Mouse (Mus musculus) gastrocnemius, adult 18-20 months (tissue): Measurements from ENCODE around the gene Mdm1. TPM values are rescaled to one million over a fixed set of nuclear protein-coding genes. Genes with fewer than 3 reads are reported as not detected.
"Not testable (repeated sequence)": the region's sequence is repeated elsewhere in the genome, so short reads cannot be mapped to it uniquely, and the experiment has no call there.

ENCODE experiments used
- DNase-seq: peaks from one replicate; pipeline ENCODE4 v3.0.0; 2021; ENCODE audit warnings: low spot score
- total RNA-seq, 2 experiments: library from RNA; stranded (reverse); gene quantifications; 2 replicates each; pipeline ENCODE4 v1.2.3; 2021

Gene Mdm1
- total RNA-seq, 2 experiments from 2014 or later = 2.1 to 2.8 TPM

DNA sequence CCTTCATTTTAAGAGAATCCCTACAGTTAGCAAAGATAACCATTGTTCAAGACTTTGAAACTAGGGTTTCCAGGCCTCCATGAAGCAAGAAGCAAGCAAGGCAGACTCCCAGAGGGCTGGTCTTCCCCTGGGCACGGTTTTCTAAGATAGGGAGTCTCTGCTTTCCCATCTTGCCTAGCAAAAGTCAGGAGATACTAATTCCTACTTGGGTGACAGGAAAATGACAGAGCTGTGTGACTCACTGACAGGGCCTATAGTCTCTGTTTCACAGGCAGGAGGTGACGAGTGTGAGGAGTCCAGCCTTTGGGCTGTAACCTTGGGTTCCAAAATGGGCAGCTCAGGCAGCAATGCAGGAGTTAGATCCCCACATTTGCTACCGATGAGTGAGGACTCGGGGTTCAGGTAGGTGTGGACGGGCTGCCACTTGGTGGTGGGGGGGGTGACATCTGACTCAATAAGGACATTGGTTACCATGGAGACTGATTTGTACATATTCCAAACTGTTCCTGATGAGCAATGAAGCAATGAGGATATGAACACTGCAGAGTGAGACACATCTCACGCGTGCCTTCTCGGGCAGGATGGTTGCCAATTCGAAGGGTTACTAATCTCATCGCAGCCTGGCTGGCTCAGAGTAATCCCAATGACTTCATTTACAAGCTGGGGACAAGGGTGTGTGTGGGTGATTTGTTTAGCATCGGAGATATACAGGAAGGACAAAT is 19.0 kb upstream of the Mdm1 start:
- no peak for DNase-seq

DNA sequence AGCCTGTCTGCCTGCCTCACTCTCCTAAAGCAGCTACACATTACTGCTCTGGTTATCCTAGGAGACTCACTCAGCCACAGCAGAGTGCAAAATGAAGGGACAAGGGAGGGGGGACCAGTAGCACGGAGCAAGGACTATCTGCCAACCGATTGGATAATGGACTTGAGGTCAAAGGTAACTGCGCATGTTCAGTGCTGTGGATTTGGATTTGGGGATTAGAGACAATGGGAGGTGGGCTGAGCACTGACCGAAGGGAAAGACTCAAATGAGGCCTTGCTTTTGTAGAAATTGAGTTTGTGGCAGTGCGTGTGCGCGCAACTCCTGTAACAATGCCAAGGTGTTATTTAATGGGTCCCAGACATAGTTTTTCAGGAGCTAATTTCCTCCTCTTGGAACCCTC is 16.4 kb upstream of the Mdm1 start:
- DNase-seq = no peak

DNA sequence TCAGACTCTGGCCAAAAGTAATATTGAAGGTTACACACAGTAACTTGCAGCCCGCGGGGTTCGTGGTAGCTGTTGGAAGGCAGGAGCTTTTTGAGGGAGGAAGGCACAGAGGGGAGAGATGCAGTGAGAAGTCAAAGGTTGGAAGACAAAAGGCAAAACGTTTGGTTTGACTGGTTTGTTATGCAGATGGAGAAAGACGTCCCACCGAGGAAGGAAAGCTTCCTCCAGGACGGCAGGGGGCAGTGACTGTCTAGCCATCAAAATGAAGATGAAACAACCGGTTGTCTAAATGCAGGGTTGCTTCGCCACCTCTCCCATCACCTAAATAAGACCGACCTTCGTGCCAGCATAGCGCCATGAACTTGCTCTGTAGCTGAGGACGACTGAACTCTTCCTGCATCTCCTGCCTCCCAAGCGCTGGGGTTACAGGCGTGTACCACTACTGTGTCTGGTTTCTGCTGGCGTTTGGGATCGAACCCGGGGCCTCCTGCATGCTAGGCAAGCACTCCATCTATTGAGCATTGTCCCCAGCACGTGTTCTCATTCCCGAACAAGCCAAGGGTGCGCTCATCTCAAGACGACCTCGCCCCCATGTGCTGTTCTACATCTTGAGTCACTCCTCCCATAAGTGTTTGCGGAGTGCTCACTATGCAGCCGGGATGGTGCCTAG is 15.7 kb upstream of the Mdm1 start:
- DNase-seq = no peak

DNA sequence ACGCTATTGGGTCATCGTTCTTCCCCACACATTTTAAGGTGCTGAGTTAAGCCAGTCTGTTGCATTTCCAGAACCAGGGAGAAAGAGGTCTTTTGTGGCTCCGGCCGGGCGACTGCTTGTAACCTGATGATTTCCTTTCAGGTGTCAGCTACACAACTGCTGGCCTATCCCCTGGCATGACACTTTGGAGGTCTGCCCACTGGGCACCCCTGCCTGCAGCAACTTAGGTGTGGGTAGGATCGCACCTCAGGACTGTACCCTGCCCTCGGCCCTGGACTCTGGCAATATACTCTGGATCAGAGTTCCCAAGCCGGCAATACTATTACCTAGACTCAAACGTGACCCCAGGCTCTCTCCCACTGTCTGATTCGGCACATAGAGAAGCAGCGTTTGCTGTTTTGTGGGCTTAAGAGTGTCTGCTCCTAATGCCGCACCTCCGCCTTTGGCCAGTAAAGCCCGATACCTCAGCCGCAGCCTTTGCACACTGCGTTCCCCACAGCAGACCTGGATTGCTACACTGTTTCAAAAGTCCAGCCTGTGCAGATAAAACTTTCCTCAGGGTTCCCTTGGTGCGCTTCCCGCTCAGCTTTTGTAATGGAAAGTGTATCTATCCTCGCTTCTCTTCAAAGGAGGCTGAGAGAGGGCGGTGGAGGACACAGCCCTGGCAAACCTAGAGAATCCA is 12.5 kb upstream of the Mdm1 start:
- DNase-seq = no peak

DNA sequence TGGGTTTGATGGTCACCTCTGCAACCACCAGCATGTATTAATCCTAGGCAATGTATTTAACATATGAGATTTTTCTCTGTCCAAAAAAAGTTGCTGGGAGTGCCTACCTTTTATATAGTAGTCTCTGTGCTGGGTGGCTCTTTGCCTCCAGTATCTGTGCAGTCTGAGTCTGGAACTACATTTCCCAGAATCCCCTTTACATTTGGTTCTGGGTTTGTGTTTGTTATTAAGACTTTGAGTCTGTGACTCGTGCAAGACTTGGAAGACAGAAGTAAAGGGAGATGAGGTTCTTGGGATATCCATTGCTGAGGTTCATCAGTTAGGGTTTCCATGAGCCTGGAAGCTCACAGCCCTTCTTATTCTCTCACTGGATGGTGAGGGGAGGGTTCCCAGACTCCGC is 11.6 kb upstream of the Mdm1 start:
- no peak for DNase-seq

DNA sequence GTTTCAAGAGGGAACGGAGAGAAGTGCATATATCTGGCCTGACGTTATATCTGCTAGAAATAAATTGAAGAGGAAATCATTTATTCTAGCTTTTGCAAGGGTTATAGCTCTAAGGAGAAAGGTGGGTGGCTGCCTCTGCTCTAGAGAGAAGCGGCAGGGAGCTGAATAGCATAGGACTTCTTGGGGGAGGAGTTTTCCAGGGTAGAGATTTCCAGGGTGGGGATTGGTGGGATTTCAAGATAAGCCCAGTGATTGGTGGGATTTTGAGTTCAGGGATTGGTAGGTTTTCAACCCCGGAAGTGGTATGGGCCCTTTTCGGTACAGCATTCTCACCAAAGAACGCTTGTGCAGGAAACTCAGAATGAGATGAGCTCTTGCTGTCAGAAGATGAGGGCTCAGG is 8.6 kb upstream of the Mdm1 start:
- no peak for DNase-seq

DNA sequence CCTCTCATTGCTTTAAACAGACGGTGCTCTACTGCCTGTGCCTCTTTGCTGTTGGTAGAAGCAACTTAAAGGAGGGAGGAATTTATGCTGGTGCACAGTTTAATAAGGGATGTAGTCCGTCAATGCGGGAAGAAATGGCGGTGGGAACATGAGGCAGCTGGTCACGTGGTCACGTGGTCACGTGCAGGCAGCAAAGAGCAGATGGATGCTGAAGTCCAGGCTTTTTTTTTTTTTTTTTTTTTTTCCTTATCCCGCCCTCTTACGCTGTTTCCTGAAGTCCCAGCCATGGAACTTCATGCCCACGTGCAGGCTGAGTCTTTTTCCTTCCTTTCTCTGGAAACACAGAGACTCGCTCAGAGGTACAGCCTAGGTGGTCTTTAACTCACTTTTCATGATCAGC is 3.1 kb upstream of the Mdm1 start:
- no peak for DNase-seq

DNA sequence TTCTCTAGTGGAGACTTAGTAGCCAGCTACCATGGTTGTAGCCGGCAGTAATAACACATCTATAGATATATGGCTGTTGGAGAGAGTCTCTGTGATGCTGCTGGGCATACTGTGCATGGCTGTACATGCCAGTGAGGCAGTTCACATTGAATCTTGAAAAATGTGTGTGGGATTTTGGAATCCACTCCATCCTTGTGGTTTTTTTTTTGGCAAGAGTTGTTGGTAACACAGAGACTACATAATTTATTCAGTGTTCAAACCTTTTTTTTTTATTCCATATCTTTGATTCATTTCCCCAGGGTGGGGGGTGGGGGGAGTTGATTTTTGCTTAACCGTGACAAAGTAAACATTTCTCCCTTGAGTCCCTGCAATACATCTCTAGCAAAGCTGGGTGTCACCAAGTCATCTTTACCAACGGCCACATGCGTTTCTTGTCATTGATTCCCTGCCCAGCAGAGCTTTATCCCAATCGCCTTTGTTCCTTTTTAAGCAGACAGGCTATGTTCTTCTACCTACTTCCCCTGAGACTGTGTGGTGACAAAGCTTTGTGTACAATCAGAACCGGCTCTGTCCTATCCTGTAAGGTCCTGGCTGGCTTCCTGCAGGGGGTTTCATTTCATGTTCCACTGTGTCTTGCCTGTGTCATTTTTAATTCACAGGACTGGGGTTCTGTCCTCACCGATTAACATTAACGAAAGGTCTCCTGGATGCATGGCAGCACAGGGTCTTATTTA is 1.6 kb upstream of the Mdm1 start:
- no peak for DNase-seq

DNA sequence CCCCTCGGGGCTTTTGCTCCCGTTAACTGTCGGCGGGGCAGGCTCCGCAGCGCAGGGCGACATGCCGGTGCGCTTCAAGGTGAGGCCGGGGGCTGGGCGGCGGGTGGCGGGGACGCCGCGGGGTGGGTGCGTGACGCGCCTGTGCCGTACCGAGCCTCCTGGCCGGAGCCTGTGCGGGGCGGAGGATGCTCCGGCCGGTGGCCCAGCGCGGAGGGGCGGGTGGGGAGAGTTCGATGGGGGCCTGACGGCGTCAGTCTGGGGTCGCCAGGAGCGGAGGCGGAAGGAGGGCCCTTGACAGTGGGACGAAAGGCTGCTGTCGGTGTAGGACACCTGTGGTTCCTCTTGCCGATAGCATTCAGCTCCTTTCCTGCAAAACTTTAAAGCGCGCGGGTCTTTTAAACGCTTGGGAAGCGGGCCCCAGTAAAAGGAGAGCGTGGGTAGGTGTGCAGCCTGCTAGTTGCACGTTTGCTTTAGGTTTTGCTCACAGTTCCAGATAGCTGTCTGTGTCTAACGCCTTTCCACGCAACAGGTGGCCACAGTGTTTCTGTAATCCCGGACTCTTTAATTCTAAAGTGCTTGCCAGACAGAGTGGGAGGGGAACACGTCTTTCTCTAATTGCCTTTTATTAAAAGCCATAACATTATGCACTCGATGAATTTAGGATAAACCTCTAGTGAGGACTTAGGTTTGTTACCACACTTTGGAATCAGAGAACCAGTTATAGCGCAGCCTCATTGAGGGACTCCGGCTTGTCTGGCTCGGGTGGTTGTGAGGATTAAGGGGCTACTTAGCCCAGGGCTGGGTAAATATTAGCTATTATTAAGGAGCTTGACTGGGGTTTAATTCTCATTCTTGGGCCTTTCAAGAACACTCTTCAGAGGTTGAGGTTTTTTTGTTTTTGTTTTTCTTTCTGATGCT is 532 bp downstream of the Mdm1 start:
- DNase-seq = no peak

DNA sequence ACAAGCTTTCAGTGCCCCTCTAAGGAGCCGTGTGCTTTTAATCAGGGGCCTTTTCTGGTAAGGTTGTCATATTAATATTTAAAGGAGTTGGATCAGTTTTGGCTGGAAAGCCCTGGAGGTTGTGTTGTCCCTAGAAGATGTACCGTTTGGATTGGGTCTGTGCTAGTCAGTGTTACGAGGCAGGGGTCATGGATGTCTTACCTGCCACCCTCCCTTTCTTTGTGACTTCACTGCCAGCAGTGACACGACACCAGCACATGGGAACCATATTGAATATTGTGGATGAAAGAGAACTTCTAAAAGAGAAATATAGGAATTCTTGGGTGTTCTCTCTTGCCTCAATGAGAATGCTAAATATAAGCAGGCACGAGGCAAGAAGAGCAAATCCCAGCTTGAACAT is 7.8 kb downstream of the Mdm1 start:
- no peak for DNase-seq

DNA sequence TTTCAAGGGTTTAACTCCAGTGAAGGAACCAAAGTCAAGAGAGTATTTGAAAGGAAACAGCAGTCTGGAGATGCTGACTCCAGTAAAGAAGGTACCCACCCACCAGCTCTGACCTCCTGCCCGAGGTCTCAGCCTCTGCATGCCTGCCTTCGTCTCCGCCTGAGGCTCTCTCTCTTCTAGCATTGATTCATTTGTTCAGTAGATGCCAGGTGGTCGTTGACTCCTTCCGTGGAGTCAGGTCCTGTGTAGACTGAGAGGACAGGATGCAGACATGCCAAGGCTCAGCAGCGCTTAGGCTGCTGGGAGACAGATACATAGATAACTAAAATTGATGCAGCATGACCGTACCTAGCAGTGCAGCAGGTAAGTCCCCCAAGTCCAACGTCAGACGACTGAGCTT is 9.3 kb downstream of the Mdm1 start:
- no peak for DNase-seq

DNA sequence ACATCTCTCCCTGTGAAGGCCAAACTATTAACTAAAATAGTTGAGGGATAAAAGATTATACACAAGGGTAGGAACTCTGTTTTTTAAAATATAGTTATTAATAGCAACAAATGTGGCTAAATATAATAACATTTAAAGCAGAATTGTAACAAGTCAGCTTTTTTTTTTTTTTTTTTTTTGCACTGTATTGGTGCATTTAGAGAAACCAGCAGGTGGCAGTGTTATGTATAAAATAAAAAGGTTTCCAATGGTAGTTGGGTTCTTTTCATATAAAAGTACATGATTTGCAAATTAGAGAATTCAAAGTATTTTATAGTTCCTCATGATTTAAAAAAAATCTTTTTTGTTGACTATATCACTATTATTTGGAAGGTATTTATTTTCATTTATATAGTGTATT is 14.3 kb downstream of the Mdm1 start:
- no peak for DNase-seq

DNA sequence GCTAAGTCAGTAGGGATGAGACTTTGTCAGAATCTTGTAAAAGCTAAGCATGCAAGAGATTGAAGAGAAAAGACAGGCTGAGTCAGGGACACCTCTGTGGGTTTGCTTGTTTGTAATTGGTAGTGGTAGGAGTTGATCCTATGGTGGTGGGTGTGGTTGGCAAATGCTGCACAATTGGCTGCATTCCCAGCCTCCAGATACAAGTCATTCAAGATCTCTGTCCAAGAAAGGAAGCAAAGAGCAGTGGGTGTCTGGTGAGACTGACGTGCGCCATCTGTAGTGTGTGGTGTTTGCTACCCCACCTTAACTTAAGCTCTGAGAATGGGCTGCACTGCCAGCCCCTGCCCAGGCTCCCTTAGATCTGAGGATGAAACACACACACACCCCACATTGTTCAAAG is 19.5 kb downstream of the Mdm1 start:
- DNase-seq = no peak

DNA sequence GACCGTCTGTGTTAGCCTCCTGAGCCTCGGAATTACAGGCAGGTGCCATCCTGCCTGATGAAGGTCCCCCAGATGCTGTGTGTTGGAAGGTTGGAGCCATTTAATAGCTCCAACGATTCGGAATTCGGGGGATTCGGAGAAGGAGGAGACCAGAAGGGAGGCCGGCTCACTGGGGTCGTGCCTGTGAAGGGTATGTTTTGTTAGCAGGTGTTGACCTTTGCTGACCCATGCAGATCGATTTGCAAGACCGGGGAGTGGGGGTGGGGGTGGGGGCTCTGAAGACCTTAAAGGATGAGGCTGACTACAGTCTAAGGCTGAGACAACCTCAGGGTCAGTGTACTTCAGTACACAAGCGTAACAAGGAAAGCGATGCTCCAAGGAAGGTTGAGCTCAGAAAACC is 27.6 kb downstream of the Mdm1 start:
- DNase-seq = no peak

DNA sequence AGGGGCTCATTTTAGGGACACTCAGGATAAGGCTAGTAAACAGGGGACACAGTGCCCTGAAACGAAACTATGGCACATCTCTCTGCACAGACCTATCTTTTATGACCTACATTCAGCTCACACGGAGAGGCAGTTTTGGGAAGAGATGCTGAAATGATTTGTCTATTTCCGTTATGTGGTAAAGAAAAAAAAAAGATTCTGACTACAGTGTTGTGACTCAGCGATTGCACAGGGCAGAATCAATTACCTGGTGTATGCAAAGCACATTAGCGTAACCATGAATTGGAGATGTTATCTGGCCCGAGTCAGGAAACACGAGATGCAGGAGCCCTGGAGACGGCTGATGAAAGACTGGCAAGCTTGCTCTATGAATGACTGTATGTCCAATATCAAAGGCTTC is 30.8 kb downstream of the Mdm1 start:
- DNase-seq = no peak

DNA sequence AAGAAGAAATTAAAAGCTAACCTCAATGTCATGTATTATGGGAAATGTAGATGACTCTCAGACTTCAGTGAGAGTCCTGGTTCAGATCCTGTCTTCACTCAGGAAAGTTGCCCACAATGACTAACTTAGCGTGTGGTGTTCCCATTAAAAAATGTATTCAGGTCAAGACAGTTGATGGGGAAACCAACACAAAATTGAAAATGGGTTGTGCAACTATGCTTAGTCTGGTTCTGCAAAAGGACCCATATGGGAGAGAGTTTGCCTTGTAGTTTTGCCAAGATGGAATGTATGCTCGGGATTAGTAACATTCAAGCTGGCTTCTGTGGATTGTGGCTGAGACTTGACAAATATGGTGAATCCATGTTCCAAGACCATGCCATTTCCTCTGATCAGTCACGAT is 31.3 kb downstream of the Mdm1 start:
- no peak for DNase-seq

DNA sequence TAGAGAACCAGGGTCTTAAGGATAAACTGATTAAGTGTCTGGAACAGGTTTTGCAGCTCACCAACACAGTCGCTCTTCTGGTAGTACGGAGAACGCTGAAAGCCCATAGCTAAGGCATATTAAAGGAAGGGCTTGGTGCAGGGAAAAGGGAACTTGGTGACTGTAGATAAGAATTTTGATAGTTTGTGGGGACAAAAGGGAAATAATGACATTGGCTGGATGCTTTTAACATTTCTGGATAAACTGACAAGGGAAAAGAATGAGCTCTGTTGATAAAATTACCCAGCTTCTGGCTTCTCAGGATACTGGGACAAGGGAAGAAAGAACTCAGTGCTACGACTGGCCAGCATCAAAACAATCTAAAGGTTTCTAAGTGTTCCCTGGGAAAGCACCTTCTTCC is 33.9 kb downstream of the Mdm1 start:
- not testable (repeated sequence) for DNase-seq

DNA sequence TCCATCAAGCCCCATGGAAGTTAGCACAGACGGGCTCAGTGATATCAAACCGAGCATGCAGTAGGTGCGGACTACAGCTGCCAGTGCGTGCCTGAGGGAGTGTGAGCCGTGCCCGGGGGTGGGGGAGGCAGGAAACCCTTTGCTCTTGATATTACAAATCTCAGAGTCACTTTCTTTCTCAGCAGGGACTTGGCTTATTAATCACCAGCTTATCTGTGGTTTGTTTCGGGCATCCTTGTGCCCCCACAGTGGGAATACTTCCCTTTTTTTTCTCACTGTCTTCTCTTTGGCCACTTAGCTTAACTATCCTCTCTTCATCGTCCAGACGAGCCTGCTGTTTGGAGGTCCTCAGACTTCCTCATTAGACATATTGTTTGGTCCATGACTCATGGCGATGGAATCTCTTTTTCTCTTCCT is 37.1 kb downstream of the Mdm1 start:
- no peak for DNase-seq

DNA sequence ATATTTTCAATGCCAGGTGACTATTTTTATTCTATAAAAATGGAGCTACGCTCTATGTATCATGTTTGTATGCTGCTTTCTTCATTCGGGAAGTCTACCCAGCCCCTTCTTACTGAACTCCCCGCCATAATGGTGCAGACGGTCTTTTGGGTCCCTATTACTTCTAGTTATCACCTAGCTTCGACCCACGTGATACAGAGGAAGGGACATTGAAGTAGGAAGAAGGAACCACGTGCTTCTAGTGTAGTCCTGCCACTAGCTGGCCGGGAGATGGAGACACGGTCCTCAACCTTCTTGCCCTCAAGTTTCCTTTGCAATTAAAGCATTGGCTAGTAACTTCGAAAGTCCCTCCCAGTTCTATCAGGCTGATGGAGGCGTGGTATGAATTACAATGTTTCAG is 37.7 kb downstream of the Mdm1 start:
- DNase-seq = no peak

DNA sequence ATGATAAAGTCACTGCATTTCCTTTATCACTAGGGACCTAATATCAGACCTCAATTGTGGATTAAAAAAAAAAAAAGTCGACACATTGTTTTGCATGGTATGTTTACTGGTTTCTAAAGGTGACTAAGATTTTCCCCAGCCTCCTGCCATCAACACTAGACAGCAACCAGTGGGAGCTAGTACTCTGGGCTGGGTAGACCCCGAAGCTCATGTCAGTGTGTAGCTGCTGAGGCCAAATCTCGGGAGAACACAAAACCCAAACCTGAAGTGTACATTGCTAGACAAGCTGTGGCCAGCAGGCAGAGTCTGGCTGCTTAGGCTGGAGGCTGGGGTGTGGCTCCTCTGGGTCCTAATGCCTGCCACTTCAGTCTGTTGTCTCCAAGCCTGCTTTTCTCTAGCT is 53.5 kb downstream of the Mdm1 start:
- not testable (repeated sequence) for DNase-seq

DNA sequence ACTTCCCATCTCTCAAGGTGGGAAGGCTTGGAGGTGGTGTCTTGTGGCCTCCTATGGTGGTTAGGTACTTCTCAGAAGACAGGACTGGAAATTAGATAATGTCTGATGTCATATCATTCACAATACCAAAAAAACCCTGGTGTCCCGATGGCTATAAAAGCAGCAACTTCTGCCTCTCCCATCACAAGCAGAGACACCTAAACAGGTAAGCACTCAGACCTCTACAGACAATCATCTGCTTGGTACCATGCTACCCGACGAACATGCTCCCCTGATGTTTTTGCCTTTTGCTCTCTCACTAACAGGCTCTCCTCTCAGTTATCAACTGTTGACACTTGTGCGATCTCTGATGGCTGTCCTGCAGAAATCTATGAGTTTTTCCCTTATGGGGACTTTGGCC is 63.0 kb downstream of the Mdm1 start, which contains the start of gene Il22:
Gene Il22 (plus strand): TSS at position 301 of the 400 bp plus-strand sequence.
- DNase-seq = no peak
